Mouse (Mus musculus) C2C12 (cell line): Measurements from ENCODE around the gene Saa1. TPM values are rescaled to one million over a fixed set of nuclear protein-coding genes. Genes with fewer than 3 reads are reported as not detected.
"Not testable (repeated sequence)": the region's sequence is repeated elsewhere in the genome, so short reads cannot be mapped to it uniquely, and the experiment has no call there.

Source experiments
- H3K27me3 ChIP-seq: one replicate; pipeline ENCODE4 v1.6.1; 2011; ENCODE audit not compliant: control insufficient read depth, insufficient read depth, insufficient read length
- H3K36me3 ChIP-seq: one replicate; pipeline ENCODE4 v1.6.1; 2011; ENCODE audit not compliant: control insufficient read depth, insufficient read depth
- H3K4me3 ChIP-seq: one replicate; pipeline ENCODE4 v1.5.1; 2011; ENCODE audit warnings: mild to moderate bottlenecking, control low read depth; ENCODE audit not compliant: poor library complexity, insufficient read depth, severe bottlenecking
- H3K79me2 ChIP-seq: one replicate; pipeline ENCODE4 v1.6.1; 2011; ENCODE audit not compliant: control insufficient read depth, insufficient read depth
- H3K79me3 ChIP-seq: one replicate; pipeline ENCODE4 v1.6.1; 2011; ENCODE audit warnings: low read depth, control low read depth
- H3ac ChIP-seq: one replicate; pipeline ENCODE3; 2011; ENCODE audit warnings: low read depth; ENCODE audit not compliant: control insufficient read depth, insufficient read length
- CEBPB ChIP-seq: IDR thresholded peaks from one replicate; pipeline ENCODE4 v1.6.1; 2011; ENCODE audit warnings: low read depth, mild to moderate bottlenecking, control low read depth, moderate library complexity
- CTCF ChIP-seq: IDR thresholded peaks from one replicate; pipeline ENCODE4 v1.5.1; 2011; ENCODE audit not compliant: control insufficient read depth, insufficient read depth, insufficient read length
- FOSL1 ChIP-seq: IDR thresholded peaks from one replicate; pipeline ENCODE4 v1.8.0; 2011; ENCODE audit warnings: mild to moderate bottlenecking, low read length; ENCODE audit not compliant: poor library complexity, insufficient read depth, severe bottlenecking
- MAX ChIP-seq: IDR thresholded peaks from one replicate; pipeline ENCODE4 v1.6.1; 2011; ENCODE audit warnings: mild to moderate bottlenecking, control low read depth
- MYOD1 ChIP-seq: IDR thresholded peaks from one replicate; pipeline ENCODE4 v1.6.1; 2011; ENCODE audit warnings: low read depth; ENCODE audit not compliant: control insufficient read depth, insufficient read length
- MYOG ChIP-seq: IDR thresholded peaks from one replicate; pipeline ENCODE4 v1.6.1; 2011; ENCODE audit not compliant: control insufficient read depth, insufficient read length; ENCODE audit errors: extremely low read depth
- USF1 ChIP-seq: IDR thresholded peaks from one replicate; pipeline ENCODE4 v1.6.1; 2011; ENCODE audit warnings: low read depth, mild to moderate bottlenecking, control low read depth, moderate library complexity
- polyA plus RNA-seq: library from polyadenylated mRNA; unstranded; fragments of >200 nt; fragmentation: generic; extraction: Trizol; gene quantifications from one replicate; pipeline ENCODE4 v1.2.1, GENCODE M21; 2012; ENCODE audit warnings: missing spikeins

Saa1 gene
- polyA plus RNA-seq, 1 experiment, result not detected

GRCm38 (mm10) chr7:46761049-46761795, 18.4 kb upstream of the Saa1 start:
- TF ChIP-seq MYOG, result no peak
- TF ChIP-seq FOSL1, result peak; percentile 38
- TF ChIP-seq MYOD1, result peak; percentile 94
- TF ChIP-seq USF1, result no peak
- no peak for TF ChIP-seq CEBPB
- peak; percentile 59 for TF ChIP-seq MAX
- no peak overlapping the region for H3ac ChIP-seq
- no peaks in the 10 kb centered on the region for H3K79me2 ChIP-seq
- no peaks in the 10 kb centered on the region for H3K79me3 ChIP-seq
- H3K4me3 ChIP-seq, result no peak overlapping the region
- no peaks in the 10 kb centered on the region for H3K27me3 ChIP-seq
- H3K36me3 ChIP-seq, result peaks cover 42% of the 10 kb centered on the region

GRCm38 (mm10) chr7:46751490-46751889, 8.7 kb upstream of the Saa1 start, which contains the start of gene Saa2:
Saa2 (plus strand) TSS chr7:46751790.
- Histone ChIP-seq H3ac (no peak within 1 kb of the TSS), H3K79me2 (no peaks in the 10 kb centered on the region), H3K36me3 (no peaks in the 10 kb centered on the region), H3K27me3 (no peaks in the 10 kb centered on the region), H3K79me3 (no peaks in the 10 kb centered on the region), H3K4me3 (no peak within 1 kb of the TSS)
- no peak for TF ChIP-seq MYOG
- no peak for TF ChIP-seq USF1
- TF ChIP-seq CEBPB, result no peak
- no peak for TF ChIP-seq FOSL1
- TF ChIP-seq MAX, result no peak
- no peak for TF ChIP-seq CTCF
- TF ChIP-seq MYOD1, result no peak

GRCm38 (mm10) chr7:46748459-46748858, 5.7 kb upstream of the Saa1 start:
- no peak overlapping the region for H3K4me3 ChIP-seq
- no peaks in the 10 kb centered on the region for H3K79me3 ChIP-seq
- H3K27me3 ChIP-seq, result no peaks in the 10 kb centered on the region
- no peaks in the 10 kb centered on the region for H3K79me2 ChIP-seq
- TF ChIP-seq FOSL1 (no peak), USF1 (no peak), MAX (no peak), CTCF (no peak), CEBPB (no peak), MYOG (no peak), MYOD1 (no peak)
- H3K36me3 ChIP-seq, result no peaks in the 10 kb centered on the region
- no peak overlapping the region for H3ac ChIP-seq

- TF ChIP-seq USF1 (no peak), MYOG (no peak), FOSL1 (no peak), CEBPB (no peak)
- H3K79me3 ChIP-seq, result no peaks in the 10 kb centered on the region
- H3K79me2 ChIP-seq, result no peaks in the 10 kb centered on the region
- H3K4me3 ChIP-seq, result no peak overlapping the region
- H3K36me3 ChIP-seq, result no peaks in the 10 kb centered on the region
- no peak overlapping the region for H3ac ChIP-seq
- H3K27me3 ChIP-seq, result no peaks in the 10 kb centered on the region
These were observed 3.6 kb upstream of the Saa1 start for GRCm38 (mm10) chr7:46746381-46746780.

GRCm38 (mm10) chr7:46745816-46746215, 3.0 kb upstream of the Saa1 start:
- TF ChIP-seq CEBPB (no peak), CTCF (no peak), FOSL1 (no peak), MAX (no peak), MYOG (no peak), MYOD1 (no peak), USF1 (no peak)
- H3K79me2 ChIP-seq, result no peaks in the 10 kb centered on the region
- H3K27me3 ChIP-seq, result no peaks in the 10 kb centered on the region
- no peaks in the 10 kb centered on the region for H3K36me3 ChIP-seq
- H3ac ChIP-seq, result no peak overlapping the region
- no peaks in the 10 kb centered on the region for H3K79me3 ChIP-seq
- no peak overlapping the region for H3K4me3 ChIP-seq

- not testable (repeated sequence) for H3ac ChIP-seq, H3K36me3 ChIP-seq, H3K79me3 ChIP-seq, H3K79me2 ChIP-seq, H3K4me3 ChIP-seq, H3K27me3 ChIP-seq
- peak; percentile 23 for TF ChIP-seq MYOD1
These were observed 2.7 kb downstream of the Saa1 start for GRCm38 (mm10) chr7:46740041-46740440.
